Mouse (Mus musculus): ENCODE measurements around the gene Coro2a. TPM values are rescaled to one million over a fixed set of nuclear protein-coding genes. Genes with fewer than 3 reads are reported as not detected.

The Coro2a gene
- polyA plus RNA-seq, 1 experiment: 0.33 TPM

- Histone ChIP-seq H3K27me3 (ENCODE audit: control insufficient read depth, insufficient read depth, insufficient read length) (peaks cover 20% of the 10 kb centered on the region), H3K36me3 (ENCODE audit: control insufficient read depth, insufficient read depth) (no peaks in the 10 kb centered on the region), H3K4me3 (ENCODE audit: insufficient read depth, poor library complexity, severe bottlenecking) (no peak overlapping the region), H3ac (ENCODE audit: control insufficient read depth, insufficient read length, low read depth) (no peak overlapping the region), H3K79me2 (ENCODE audit: control insufficient read depth, insufficient read depth) (no peaks in the 10 kb centered on the region), H3K79me3 (ENCODE audit: low read depth) (no peaks in the 10 kb centered on the region)
- no peak for TF ChIP-seq MAX (IDR thresholded peaks at IDR 0.05)
- no peak for TF ChIP-seq MYOG (IDR thresholded peaks at IDR 0.05; ENCODE audit: control insufficient read depth, extremely low read depth, insufficient read length)
- no peak for TF ChIP-seq FOSL1 (IDR thresholded peaks at IDR 0.05; ENCODE audit: insufficient read depth, low read length, poor library complexity, severe bottlenecking)
- TF ChIP-seq USF1 (IDR thresholded peaks at IDR 0.05; ENCODE audit: low read depth): no peak
- TF ChIP-seq CTCF (IDR thresholded peaks at IDR 0.05; ENCODE audit: control insufficient read depth, insufficient read depth, insufficient read length): peak; percentile 68
- no peak for TF ChIP-seq CEBPB (IDR thresholded peaks at IDR 0.05; ENCODE audit: low read depth)
These were observed 9.2 kb upstream of the Coro2a start for GRCm38 (mm10) chr4:46611181-46611580.

- peaks cover 20% of the 10 kb centered on the region for H3K27me3 ChIP-seq (ENCODE audit: control insufficient read depth, insufficient read depth, insufficient read length)
- no peaks in the 10 kb centered on the region for H3K79me2 ChIP-seq (ENCODE audit: control insufficient read depth, insufficient read depth)
- no peaks in the 10 kb centered on the region for H3K79me3 ChIP-seq (ENCODE audit: low read depth)
- H3K4me3 ChIP-seq (ENCODE audit: insufficient read depth, poor library complexity, severe bottlenecking): no peak overlapping the region
- TF ChIP-seq MYOD1 (IDR thresholded peaks at IDR 0.05; ENCODE audit: control insufficient read depth, insufficient read length, low read depth) (no peak), FOSL1 (IDR thresholded peaks at IDR 0.05; ENCODE audit: insufficient read depth, low read length, poor library complexity, severe bottlenecking) (no peak), CEBPB (IDR thresholded peaks at IDR 0.05; ENCODE audit: low read depth) (peak; percentile 26)
- no peaks in the 10 kb centered on the region for H3K36me3 ChIP-seq (ENCODE audit: control insufficient read depth, insufficient read depth)
- no peak overlapping the region for H3ac ChIP-seq (ENCODE audit: control insufficient read depth, insufficient read length, low read depth)
These were observed 5.6 kb upstream of the Coro2a start for GRCm38 (mm10) chr4:46607601-46608000.

GRCm38 (mm10) chr4:46605451-46605850 is 3.4 kb upstream of the Coro2a start:
- Histone ChIP-seq H3K27me3 (ENCODE audit: control insufficient read depth, insufficient read depth, insufficient read length) (peaks cover 35% of the 10 kb centered on the region), H3K79me2 (ENCODE audit: control insufficient read depth, insufficient read depth) (no peaks in the 10 kb centered on the region), H3K4me3 (ENCODE audit: insufficient read depth, poor library complexity, severe bottlenecking) (no peak overlapping the region), H3K36me3 (ENCODE audit: control insufficient read depth, insufficient read depth) (no peaks in the 10 kb centered on the region), H3K79me3 (ENCODE audit: low read depth) (no peaks in the 10 kb centered on the region), H3ac (ENCODE audit: control insufficient read depth, insufficient read length, low read depth) (no peak overlapping the region)
- TF ChIP-seq FOSL1 (IDR thresholded peaks at IDR 0.05; ENCODE audit: insufficient read depth, low read length, poor library complexity, severe bottlenecking): no peak
- TF ChIP-seq MAX (IDR thresholded peaks at IDR 0.05): no peak
- no peak for TF ChIP-seq CEBPB (IDR thresholded peaks at IDR 0.05; ENCODE audit: low read depth)
- TF ChIP-seq MYOG (IDR thresholded peaks at IDR 0.05; ENCODE audit: control insufficient read depth, extremely low read depth, insufficient read length): no peak
- TF ChIP-seq MYOD1 (IDR thresholded peaks at IDR 0.05; ENCODE audit: control insufficient read depth, insufficient read length, low read depth): no peak
- TF ChIP-seq USF1 (IDR thresholded peaks at IDR 0.05; ENCODE audit: low read depth): no peak
- no peak for TF ChIP-seq CTCF (IDR thresholded peaks at IDR 0.05; ENCODE audit: control insufficient read depth, insufficient read depth, insufficient read length)

- Histone ChIP-seq H3K79me2 (ENCODE audit: control insufficient read depth, insufficient read depth) (no peaks in the 10 kb centered on the region), H3ac (ENCODE audit: control insufficient read depth, insufficient read length, low read depth) (no peak overlapping the region), H3K36me3 (ENCODE audit: control insufficient read depth, insufficient read depth) (no peaks in the 10 kb centered on the region), H3K79me3 (ENCODE audit: low read depth) (no peaks in the 10 kb centered on the region), H3K4me3 (ENCODE audit: insufficient read depth, poor library complexity, severe bottlenecking) (no peak overlapping the region), H3K27me3 (ENCODE audit: control insufficient read depth, insufficient read depth, insufficient read length) (peaks cover 38% of the 10 kb centered on the region)
- no peak for TF ChIP-seq MYOG (IDR thresholded peaks at IDR 0.05; ENCODE audit: control insufficient read depth, extremely low read depth, insufficient read length)
- no peak for TF ChIP-seq MYOD1 (IDR thresholded peaks at IDR 0.05; ENCODE audit: control insufficient read depth, insufficient read length, low read depth)
- no peak for TF ChIP-seq FOSL1 (IDR thresholded peaks at IDR 0.05; ENCODE audit: insufficient read depth, low read length, poor library complexity, severe bottlenecking)
- no peak for TF ChIP-seq MAX (IDR thresholded peaks at IDR 0.05)
- no peak for TF ChIP-seq CEBPB (IDR thresholded peaks at IDR 0.05; ENCODE audit: low read depth)
- TF ChIP-seq CTCF (IDR thresholded peaks at IDR 0.05; ENCODE audit: control insufficient read depth, insufficient read depth, insufficient read length): no peak
- no peak for TF ChIP-seq USF1 (IDR thresholded peaks at IDR 0.05; ENCODE audit: low read depth)
These were observed 702 bp upstream of the Coro2a start for GRCm38 (mm10) chr4:46602704-46603103.

- Histone ChIP-seq H3K79me2 (ENCODE audit: control insufficient read depth, insufficient read depth) (no peaks in the 10 kb centered on the region), H3K4me3 (ENCODE audit: insufficient read depth, poor library complexity, severe bottlenecking) (peak overlapping the region; percentile 11), H3ac (ENCODE audit: control insufficient read depth, insufficient read length, low read depth) (peak overlapping the region; percentile 32), H3K79me3 (ENCODE audit: low read depth) (no peaks in the 10 kb centered on the region), H3K27me3 (ENCODE audit: control insufficient read depth, insufficient read depth, insufficient read length) (peaks cover 39% of the 10 kb centered on the region), H3K36me3 (ENCODE audit: control insufficient read depth, insufficient read depth) (no peaks in the 10 kb centered on the region)
- no peak for TF ChIP-seq FOSL1 (IDR thresholded peaks at IDR 0.05; ENCODE audit: insufficient read depth, low read length, poor library complexity, severe bottlenecking)
- TF ChIP-seq CTCF (IDR thresholded peaks at IDR 0.05; ENCODE audit: control insufficient read depth, insufficient read depth, insufficient read length): no peak
- no peak for TF ChIP-seq MAX (IDR thresholded peaks at IDR 0.05)
- no peak for TF ChIP-seq MYOD1 (IDR thresholded peaks at IDR 0.05; ENCODE audit: control insufficient read depth, insufficient read length, low read depth)
- TF ChIP-seq CEBPB (IDR thresholded peaks at IDR 0.05; ENCODE audit: low read depth): no peak
- TF ChIP-seq USF1 (IDR thresholded peaks at IDR 0.05; ENCODE audit: low read depth): no peak
- no peak for TF ChIP-seq MYOG (IDR thresholded peaks at IDR 0.05; ENCODE audit: control insufficient read depth, extremely low read depth, insufficient read length)
These were observed 651 bp downstream of the Coro2a start for GRCm38 (mm10) chr4:46601258-46601843.

Data from C2C12 (cell line).